Mouse (Mus musculus) heart, postnatal 14 days (tissue): ENCODE data around the gene Tax1bp3. TPM values are rescaled to one million over a fixed set of nuclear protein-coding genes. Genes with fewer than 3 reads are reported as not detected.

Source experiments
- DNase-seq, 2 experiments: peaks; one replicate each; pipeline ENCODE4 v3.0.0; 2021 to 2022
- intact Hi-C: fragments of 180-260 bp; cut with DNase I; formaldehyde crosslinking; loops from one replicate; pipeline ENCODE4 v1.15.1; 2025
- long read RNA-seq, 2 experiments: library from polyadenylated mRNA; stranded (forward); transcript quantifications; one replicate each; pipeline ENCODE4 v2.0.0; 2021
- total RNA-seq, 2 experiments: library from RNA; stranded (reverse); gene quantifications; 2 replicates each; pipeline ENCODE4 v1.2.3; 2021

The Tax1bp3 gene
- total RNA-seq: 10 to 100 TPM; 55.3 to 62.3 TPM
- long read RNA-seq, experiment 1, transcript Tax1bp3-201 (4 exons, 1,523 nt): major isoform, 85 of 87 reads
- long read RNA-seq, experiment 1, partial matches to known transcripts: 1 of 87 reads
- long read RNA-seq, experiment 1, other reads (novel, unspliced or antisense): 1 of 87 reads
- long read RNA-seq, experiment 2, transcript Tax1bp3-201 (4 exons, 1,523 nt): major isoform, 58 of 60 reads
- long read RNA-seq, experiment 2, partial matches to known transcripts: 1 of 60 reads
- long read RNA-seq, experiment 2, other reads (novel, unspliced or antisense): 1 of 60 reads

- intact Hi-C loops: loop anchor here (5.0 kb wide), 1 partner anchor 40 kb away; the partner anchor contains the start of gene Haspin
- peak; percentile 97 to 98 for DNase-seq
Measured at GRCm38 (mm10) chr11:73176608-73177508, at the start of gene Tax1bp3, which contains the start of gene Emc6. Gene Tax1bp3, plus strand, starts transcription at chr11:73177083. Gene Emc6, minus strand, starts transcription at chr11:73177037.

GRCm38 (mm10) chr11:73131020-73131419 lies 45.9 kb upstream of the Tax1bp3 start:
- peak in 1 of 2 experiments; percentile 14 for DNase-seq
- intact Hi-C loops: no loop called here

DNA sequence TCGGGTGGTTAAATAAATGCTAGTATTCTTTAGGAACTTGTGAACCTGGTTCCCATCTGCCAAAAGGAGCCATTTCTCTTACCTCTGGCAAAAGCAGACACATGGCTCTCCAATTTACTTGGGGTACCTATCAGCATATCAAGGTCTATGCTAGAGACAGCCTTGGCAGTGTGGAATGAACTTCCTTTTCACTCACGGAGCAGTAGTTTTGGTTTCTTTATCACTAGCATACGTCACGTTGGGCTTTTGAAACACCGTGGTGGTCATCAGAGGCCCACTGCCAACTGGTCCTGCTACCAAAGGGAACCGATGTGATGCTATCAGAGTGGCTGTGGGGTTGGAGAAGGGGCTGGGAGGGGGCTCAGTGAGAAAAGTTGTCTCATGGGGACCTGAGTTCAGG lies 43.9 kb upstream of the Tax1bp3 start:
- intact Hi-C loops: no loop called here
- no peak for DNase-seq

- no peak for DNase-seq
- intact Hi-C loops: no loop called here
Measured at GRCm38 (mm10) chr11:73134222-73134621, 42.7 kb upstream of the Tax1bp3 start.

DNA sequence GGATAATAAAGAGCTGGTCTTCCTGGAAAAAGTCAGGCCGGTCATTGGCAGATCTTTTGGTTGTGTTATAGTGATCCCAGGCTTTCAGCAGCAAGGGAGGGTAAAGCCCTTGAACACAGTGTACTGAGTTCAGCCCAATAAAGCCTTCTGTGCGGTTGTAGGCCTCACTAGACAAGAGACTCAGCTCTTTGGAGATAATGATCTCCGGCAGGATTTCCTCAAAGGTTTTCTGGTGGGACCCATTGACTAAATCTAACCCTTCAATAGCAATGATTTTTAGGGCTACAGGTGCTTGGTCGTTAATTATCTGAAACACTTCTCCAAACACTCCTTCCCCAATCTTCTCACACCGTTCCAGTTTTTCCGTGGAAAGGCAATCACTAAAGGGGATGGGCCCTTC lies 40.3 kb upstream of the Tax1bp3 start:
- intact Hi-C loops: loop anchor here (2.0 to 5.0 kb wide), 3 partner anchors 41 to 1236 kb away; partner anchors contain the start of genes Emc6 and Tax1bp3

GRCm38 (mm10) chr11:73137116-73137515 lies 39.8 kb upstream of the Tax1bp3 start:
- no peak for DNase-seq
- intact Hi-C loops: loop anchor here (2.0 to 5.0 kb wide), 3 partner anchors 40 to 1235 kb away; partner anchors contain the start of genes Emc6 and Tax1bp3

More for the DNA sequence above, 40.3 kb upstream of the Tax1bp3 start:
- DNase-seq: no peak

GRCm38 (mm10) chr11:73137591-73138501 lies 39.0 kb upstream of the Tax1bp3 start, which contains the start of gene Haspin:
Gene Haspin, minus strand, starts transcription at chr11:73138294.
- peak; percentile 94 to 97 for DNase-seq
- intact Hi-C loops: loop anchor here (2.0 to 5.0 kb wide), 4 partner anchors 21 to 1234 kb away; partner anchors contain the start of genes Emc6 and Tax1bp3

- peak in 1 of 2 experiments; percentile 14 for DNase-seq
- intact Hi-C loops: no loop called here
Measured at GRCm38 (mm10) chr11:73144261-73144681, 32.6 kb upstream of the Tax1bp3 start.

- no peak for DNase-seq
Measured at GRCm38 (mm10) chr11:73146026-73146974, 30.6 kb upstream of the Tax1bp3 start.

DNA sequence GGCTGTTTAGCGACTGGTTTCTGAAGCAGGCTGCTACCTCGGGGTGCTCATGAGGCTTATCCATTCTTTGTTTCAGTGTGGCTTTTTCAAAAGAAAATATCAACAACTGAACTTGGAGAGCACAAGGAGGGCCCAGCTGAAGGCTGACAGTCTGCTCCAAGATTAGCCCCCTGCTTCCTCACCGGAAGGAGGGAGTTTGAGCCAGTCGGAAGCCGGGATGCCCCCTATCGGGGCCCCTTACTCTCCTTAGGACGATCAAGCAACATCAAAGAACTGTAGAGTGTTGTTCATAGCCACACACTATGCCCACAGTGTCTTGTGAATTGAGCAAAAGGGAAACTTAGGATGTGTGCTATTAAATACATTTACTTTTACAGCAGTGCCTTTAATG lies 29.9 kb upstream of the Tax1bp3 start:
- no peak for DNase-seq
- intact Hi-C loops: no loop called here

More at GRCm38 (mm10) chr11:73146026-73146974, 30.6 kb upstream of the Tax1bp3 start:
- intact Hi-C loops: no loop called here

DNA sequence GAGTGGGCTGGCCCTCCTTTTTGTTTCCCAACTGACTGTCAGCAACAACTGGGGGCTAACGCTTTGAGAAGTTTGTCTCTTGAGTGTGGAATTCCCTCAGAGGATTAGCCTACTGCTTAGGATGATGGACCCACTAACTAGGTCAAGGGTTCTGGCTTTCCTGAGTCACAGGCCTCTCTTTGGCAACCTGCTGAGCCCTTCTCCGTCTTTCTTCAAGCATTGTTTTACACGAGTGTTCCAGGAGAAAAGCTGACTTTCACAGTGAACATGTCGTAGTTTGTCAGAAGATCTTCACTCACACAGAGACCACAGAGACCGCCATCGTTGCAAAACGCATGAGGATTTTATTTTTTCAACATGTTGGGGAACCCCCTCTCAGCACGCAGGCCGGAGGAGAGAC lies 28.7 kb upstream of the Tax1bp3 start:
- intact Hi-C loops: no loop called here
- no peak for DNase-seq

DNA sequence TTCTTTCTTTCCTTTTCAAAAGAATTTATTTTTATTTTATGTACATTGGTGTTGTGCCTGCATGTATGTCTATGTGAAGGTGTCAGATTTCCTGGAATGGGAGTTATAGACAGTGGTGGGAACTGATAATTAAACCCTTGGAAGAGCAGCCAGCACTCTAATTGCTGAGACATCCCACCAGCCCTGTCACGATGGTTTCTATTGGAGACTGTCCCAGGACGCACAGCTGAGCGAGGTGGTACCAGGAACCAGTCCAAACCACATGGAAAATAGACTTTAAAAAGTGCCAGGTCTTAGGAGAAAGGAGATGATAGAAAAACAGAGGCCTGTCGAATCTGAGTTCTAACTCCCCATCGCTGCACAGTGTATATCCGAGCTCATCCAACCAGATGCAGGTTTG lies 21.8 kb upstream of the Tax1bp3 start:
- intact Hi-C loops: no loop called here
- DNase-seq: no peak

GRCm38 (mm10) chr11:73159957-73160810 lies 16.7 kb upstream of the Tax1bp3 start, which contains the start of gene P2rx5:
Gene P2rx5, plus strand, starts transcription at chr11:73160421.
- intact Hi-C loops: loop anchor here (2.0 kb wide), 1 partner anchor 21 kb away; the partner anchor contains the start of gene Haspin

DNA sequence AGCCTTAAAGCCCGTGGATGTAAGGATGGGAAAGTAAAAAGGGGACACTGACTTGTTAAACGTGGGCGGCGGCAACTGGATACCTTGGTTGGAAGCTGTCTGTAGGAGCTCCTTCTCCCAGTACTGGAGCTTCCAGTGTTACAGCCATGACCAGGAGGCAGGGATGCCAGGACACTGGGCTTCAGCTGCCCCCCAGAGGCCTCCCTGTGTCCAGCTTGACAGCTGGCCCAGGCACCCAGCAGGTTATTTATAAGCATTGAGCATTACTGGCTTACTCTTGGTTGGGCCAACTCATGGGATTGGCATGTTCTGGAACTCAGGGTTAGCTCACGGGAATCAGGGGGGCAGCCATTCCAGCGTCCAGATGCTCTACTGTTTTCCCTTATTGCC lies 16.1 kb upstream of the Tax1bp3 start:
- DNase-seq: peak; percentile 52 to 67
- intact Hi-C loops: no loop called here

More at GRCm38 (mm10) chr11:73159957-73160810, 16.7 kb upstream of the Tax1bp3 start, which contains the start of gene P2rx5:
- peak; percentile 67 to 68 for DNase-seq

GRCm38 (mm10) chr11:73161616-73162015 lies 15.3 kb upstream of the Tax1bp3 start:
- no peak for DNase-seq
- intact Hi-C loops: no loop called here

DNA sequence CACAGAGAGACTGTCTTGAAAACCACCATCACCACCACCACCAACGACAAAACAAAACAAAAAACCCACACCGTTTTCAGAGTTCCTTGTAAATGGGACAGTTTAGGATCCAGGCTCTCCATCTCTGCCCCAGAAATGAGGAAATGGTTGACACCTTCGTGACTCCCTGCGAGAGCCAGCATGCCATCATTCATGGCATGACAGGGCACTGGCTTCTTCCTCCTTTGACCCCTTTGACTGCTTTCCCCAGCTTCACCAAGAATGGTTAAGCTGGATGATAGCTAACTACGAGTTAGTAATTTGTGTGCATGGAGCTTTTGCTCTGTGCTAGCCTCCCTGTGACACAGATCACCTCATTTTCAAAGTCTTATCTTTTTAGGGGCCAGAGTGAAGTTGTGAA lies 14.6 kb upstream of the Tax1bp3 start:
- DNase-seq: no peak
- intact Hi-C loops: no loop called here

DNA sequence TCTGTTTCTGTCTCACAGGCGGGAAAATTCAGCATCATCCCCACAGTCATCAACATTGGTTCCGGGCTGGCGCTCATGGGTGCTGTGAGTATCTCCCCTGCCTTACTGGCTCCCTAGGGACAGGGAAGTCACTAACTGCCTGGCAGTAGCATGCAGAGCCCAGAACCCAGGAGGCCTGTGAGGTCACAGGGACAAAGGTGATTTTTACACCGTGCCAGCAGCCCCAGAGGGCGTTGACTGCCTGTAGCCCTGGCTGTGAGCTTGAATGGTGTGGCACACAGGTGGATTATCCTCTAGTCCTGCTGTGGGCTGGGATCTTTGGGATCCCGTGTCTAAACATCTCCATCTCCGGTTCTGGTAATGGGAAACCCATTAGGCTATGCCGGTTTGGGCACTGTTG lies 8.8 kb upstream of the Tax1bp3 start:
- no peak for DNase-seq
- intact Hi-C loops: no loop called here

GRCm38 (mm10) chr11:73168576-73168975 lies 8.3 kb upstream of the Tax1bp3 start:
- no peak for DNase-seq
- intact Hi-C loops: no loop called here
